Mouse (Mus musculus): ENCODE data around the gene Chd6.

- TF ChIP-seq POLR2A (IDR thresholded peaks at IDR 0.05; ENCODE audit: low read depth, low read length) (no peak), CTCF (IDR thresholded peaks at IDR 0.05; ENCODE audit: extremely low read depth, insufficient read depth, insufficient read length, insufficient replicate concordance) (no peak)
Observed at GRCm38 (mm10) chr2:161078590-161078989, 30.3 kb downstream of the Chd6 start.

Measured in spleen, adult 2 months (tissue).